Mouse (Mus musculus): ENCODE data around the gene Arhgap10. TPM values are rescaled to one million over a fixed set of nuclear protein-coding genes. Genes with fewer than 3 reads are reported as not detected.

Arhgap10 gene
- total RNA-seq, 2 experiments from 2014 or later = 54.4 to 55.9 TPM

- intact Hi-C loops (cut with DNase I) = no loop called here
- TF ChIP-seq CTCF (IDR thresholded peaks at IDR 0.05) = no peak
- no peak overlapping the region for H3K4me3 ChIP-seq
Measured at GRCm38 (mm10) chr8:77446294-77446693, 71.5 kb downstream of the Arhgap10 start.

GRCm38 (mm10) chr8:77445642-77446041, 72.1 kb downstream of the Arhgap10 start:
- intact Hi-C loops (cut with DNase I) = no loop called here
- Histone ChIP-seq H3K27ac (peak overlapping the region; percentile 67; the same call in 1 of the 2 replicates), H3K4me3 (no peak overlapping the region)
- DNase-seq = no peak
- TF ChIP-seq CTCF (IDR thresholded peaks at IDR 0.05) = no peak

More at GRCm38 (mm10) chr8:77446294-77446693, 71.5 kb downstream of the Arhgap10 start:
- peak overlapping the region; percentile 25; the same call in 1 of the 2 replicates for H3K27ac ChIP-seq
- DNase-seq = no peak

- peak; percentile 93 for DNase-seq
- intact Hi-C loops (cut with DNase I) = loop anchor here (5.0 kb wide), 1 partner anchor 73 kb away; the partner anchor contains the start of gene Arhgap10
- TF ChIP-seq CTCF (IDR thresholded peaks at IDR 0.05) = no peak
- peak overlapping the region; percentile 44 for H3K4me3 ChIP-seq
- H3K27ac ChIP-seq = peak overlapping the region; percentile 88
Measured at GRCm38 (mm10) chr8:77444166-77444870, 73.4 kb downstream of the Arhgap10 start.

GRCm38 (mm10) chr8:77442452-77442851, 75.3 kb downstream of the Arhgap10 start:
- peak overlapping the region; percentile 88 for H3K27ac ChIP-seq
- intact Hi-C loops (cut with DNase I) = loop anchor here (5.0 kb wide), 1 partner anchor 75 kb away; the partner anchor contains the start of gene Arhgap10

GRCm38 (mm10) chr8:77440913-77441312, 76.8 kb downstream of the Arhgap10 start:
- no peak for DNase-seq
- no peak overlapping the region for H3K4me3 ChIP-seq
- H3K27ac ChIP-seq = peak overlapping the region; percentile 74
- intact Hi-C loops (cut with DNase I) = loop anchor here (5.0 kb wide), 1 partner anchor 76 kb away; the partner anchor contains the start of gene Arhgap10
- no peak for TF ChIP-seq CTCF (IDR thresholded peaks at IDR 0.05)

More at GRCm38 (mm10) chr8:77442452-77442851, 75.3 kb downstream of the Arhgap10 start:
- DNase-seq = no peak
- TF ChIP-seq CTCF (IDR thresholded peaks at IDR 0.05) = no peak
- H3K4me3 ChIP-seq = no peak overlapping the region

- TF ChIP-seq CTCF (IDR thresholded peaks at IDR 0.05) = peak; percentile 58
- H3K4me3 ChIP-seq = no peak overlapping the region
- peak; percentile 53 for DNase-seq
- intact Hi-C loops (cut with DNase I) = loop anchor here (5.0 kb wide), 1 partner anchor 77 kb away; the partner anchor contains the start of gene Arhgap10
- H3K27ac ChIP-seq = peak overlapping the region; percentile 74
Measured at GRCm38 (mm10) chr8:77440324-77440880, 77.4 kb downstream of the Arhgap10 start.

- no peak for DNase-seq
- Histone ChIP-seq H3K27ac (peak overlapping the region; percentile 74), H3K4me3 (no peak overlapping the region)
- no peak for TF ChIP-seq CTCF (IDR thresholded peaks at IDR 0.05)
- intact Hi-C loops (cut with DNase I) = loop anchor here (5.0 kb wide), 1 partner anchor 78 kb away; the partner anchor contains the start of gene Arhgap10
Measured at GRCm38 (mm10) chr8:77439670-77440069, 78.1 kb downstream of the Arhgap10 start.

GRCm38 (mm10) chr8:77437807-77438493, 79.8 kb downstream of the Arhgap10 start:
- TF ChIP-seq CTCF (IDR thresholded peaks at IDR 0.05) = no peak
- intact Hi-C loops (cut with DNase I) = no loop called here
- peak overlapping the region; percentile 74 for H3K27ac ChIP-seq
- no peak for DNase-seq
- no peak overlapping the region for H3K4me3 ChIP-seq

- H3K4me3 ChIP-seq = no peak overlapping the region
- DNase-seq = no peak
- intact Hi-C loops (cut with DNase I) = no loop called here
- no peak for TF ChIP-seq CTCF (IDR thresholded peaks at IDR 0.05)
- peak overlapping the region; percentile 74 for H3K27ac ChIP-seq
Measured at GRCm38 (mm10) chr8:77436013-77436990, 81.5 kb downstream of the Arhgap10 start.

GRCm38 (mm10) chr8:77433221-77433620, 84.5 kb downstream of the Arhgap10 start:
- Histone ChIP-seq H3K4me3 (peak overlapping the region; percentile 46; the same call in 1 of the 2 replicates), H3K27ac (peak overlapping the region; percentile 74)
- DNase-seq = no peak
- no peak for TF ChIP-seq CTCF (IDR thresholded peaks at IDR 0.05)
- intact Hi-C loops (cut with DNase I) = loop anchor here (5.0 kb wide), 1 partner anchor 59 kb away; no protein-coding TSS in a partner anchor

GRCm38 (mm10) chr8:77432726-77433125, 85.0 kb downstream of the Arhgap10 start:
- Histone ChIP-seq H3K4me3 (peak overlapping the region; percentile 46), H3K27ac (peak overlapping the region; percentile 74)
- TF ChIP-seq CTCF (IDR thresholded peaks at IDR 0.05) = no peak
- intact Hi-C loops (cut with DNase I) = loop anchor here (5.0 kb wide), 1 partner anchor 60 kb away; no protein-coding TSS in a partner anchor
- DNase-seq = no peak

Measured in gastrocnemius, adult 2 months (tissue).